Mouse (Mus musculus) R1 (cell line): ENCODE data around the gene Prpsap1.
A peak's percentile ranks its signal among the peaks of the same experiment; 100 is the strongest.

Source experiments
- DNase-seq: peaks from one replicate; pipeline ENCODE4 v3.0.0-alpha.2; 2018; ENCODE audit warnings: low read depth, low spot score

Gene Prpsap1

GRCm38 (mm10) chr11:116429862-116430613 lies 64.0 kb downstream of the Prpsap1 start:
- no peak for DNase-seq

- peak; percentile 72 for DNase-seq
Measured at GRCm38 (mm10) chr11:116428872-116429859, 64.8 kb downstream of the Prpsap1 start.

- peak; percentile 73 for DNase-seq
Measured at GRCm38 (mm10) chr11:116426852-116427575, 67.0 kb downstream of the Prpsap1 start.

- DNase-seq: peak; percentile 89
Measured at GRCm38 (mm10) chr11:116426328-116426727, 67.7 kb downstream of the Prpsap1 start.

GRCm38 (mm10) chr11:116424621-116425407 lies 69.2 kb downstream of the Prpsap1 start:
- DNase-seq: peak; percentile 75

- no peak for DNase-seq
Measured at GRCm38 (mm10) chr11:116423782-116424620, 70.0 kb downstream of the Prpsap1 start.

- no peak for DNase-seq
Measured at GRCm38 (mm10) chr11:116423214-116423613, 70.8 kb downstream of the Prpsap1 start.

- DNase-seq: no peak
Measured at GRCm38 (mm10) chr11:116422562-116422961, 71.4 kb downstream of the Prpsap1 start.

- no peak for DNase-seq
Measured at GRCm38 (mm10) chr11:116421102-116421501, 72.9 kb downstream of the Prpsap1 start.
